Mouse (Mus musculus) midbrain, embryonic 10.5 days (tissue): ENCODE measurements around the gene Phlpp1. TPM values are rescaled to one million over a fixed set of nuclear protein-coding genes. Genes with fewer than 3 reads are reported as not detected.

Experiments
- DNase-seq: peaks from one replicate; pipeline ENCODE4 v3.0.0-alpha.2; 2017; ENCODE audit warnings: low spot score
- H3K27ac ChIP-seq: fragments of 300-500 bp; sonication (generic); replicated peaks from 2 replicates; pipeline ENCODE4 v1.5.1; 2016; ENCODE audit warnings: mild to moderate bottlenecking
- H3K27me3 ChIP-seq: fragments of 300-500 bp; sonication (generic); 2 replicates; pipeline ENCODE4 v1.6.1; 2016; ENCODE audit warnings: low read depth, mild to moderate bottlenecking; ENCODE audit not compliant: poor library complexity, severe bottlenecking
- H3K36me3 ChIP-seq: fragments of 300-500 bp; sonication (generic); 2 replicates; pipeline ENCODE4 v1.6.1; 2016; ENCODE audit warnings: mild to moderate bottlenecking, moderate library complexity
- H3K4me1 ChIP-seq: fragments of 300-500 bp; sonication (generic); 2 replicates; pipeline ENCODE4 v1.6.1; 2016
- H3K4me3 ChIP-seq: fragments of 300-500 bp; sonication (generic); 2 replicates; pipeline ENCODE4 v1.5.1; 2016; ENCODE audit warnings: mild to moderate bottlenecking, moderate library complexity
- H3K9me3 ChIP-seq: fragments of 300-500 bp; sonication (generic); replicated peaks from 2 replicates; pipeline ENCODE4 v1.6.1; 2016; ENCODE audit warnings: mild to moderate bottlenecking
- WGBS: fragments of 180-500 bp; shearing (Covaris S2); methylation state at CpG from one replicate; pipeline ENCODE4 v1.1.7; 2016; 5-methylcytosine and 5-hydroxymethylcytosine counted together
- polyA plus RNA-seq: library from polyadenylated mRNA; unstranded; fragments of >200 nt; fragmentation: Nextera tagmentation; extraction: Ambion mirVana; gene quantifications from 2 replicates; pipeline ENCODE4 v1.2.1, GENCODE M21; 2016

Gene Phlpp1
- polyA plus RNA-seq, 1 experiment from 2014 or later = 4.8 TPM

- H3K27me3 ChIP-seq = no peaks in the 10 kb centered on the region
- H3K4me1 ChIP-seq = peaks cover under 1% of the 10 kb centered on the region; the same call in 1 of the 2 replicates
- 88% methylated on average over 2 of the region's 2 CpGs for WGBS
- H3K9me3 ChIP-seq = no peaks in the 10 kb centered on the region
- no peak overlapping the region for H3K4me3 ChIP-seq
- no peak for DNase-seq
- H3K36me3 ChIP-seq = peaks cover 39% of the 10 kb centered on the region
- H3K27ac ChIP-seq = no peak overlapping the region
Measured at GRCm38 (mm10) chr1:106394678-106395077, 223.1 kb downstream of the Phlpp1 start.

- peaks cover 39% of the 10 kb centered on the region for H3K36me3 ChIP-seq
- no peak overlapping the region for H3K27ac ChIP-seq
- H3K4me3 ChIP-seq = no peak overlapping the region
- H3K27me3 ChIP-seq = no peaks in the 10 kb centered on the region
- DNase-seq = peak; percentile 61
- WGBS = 8% methylated on average over 2 of the region's 2 CpGs
- no peaks in the 10 kb centered on the region for H3K9me3 ChIP-seq
- H3K4me1 ChIP-seq = no peaks in the 10 kb centered on the region
Measured at GRCm38 (mm10) chr1:106395476-106395875, 223.9 kb downstream of the Phlpp1 start.

GRCm38 (mm10) chr1:106400900-106401634 lies 229.5 kb downstream of the Phlpp1 start:
- peaks cover 4% of the 10 kb centered on the region for H3K4me1 ChIP-seq
- H3K27ac ChIP-seq = no peak overlapping the region
- 87% methylated on average over 11 of the region's 11 CpGs for WGBS
- DNase-seq = no peak
- H3K36me3 ChIP-seq = no peaks in the 10 kb centered on the region
- H3K4me3 ChIP-seq = no peak overlapping the region
- no peaks in the 10 kb centered on the region for H3K9me3 ChIP-seq
- no peaks in the 10 kb centered on the region for H3K27me3 ChIP-seq

GRCm38 (mm10) chr1:106403011-106403501 lies 231.5 kb downstream of the Phlpp1 start:
- WGBS = 65% methylated on average over 6 of the region's 6 CpGs
- Histone ChIP-seq H3K9me3 (no peaks in the 10 kb centered on the region), H3K27me3 (no peaks in the 10 kb centered on the region), H3K4me1 (peaks cover 4% of the 10 kb centered on the region), H3K4me3 (no peak overlapping the region), H3K27ac (no peak overlapping the region), H3K36me3 (no peaks in the 10 kb centered on the region)
- no peak for DNase-seq

- no peak for DNase-seq
- H3K4me3 ChIP-seq = no peak overlapping the region
- no peaks in the 10 kb centered on the region for H3K9me3 ChIP-seq
- H3K27ac ChIP-seq = no peak overlapping the region
- H3K27me3 ChIP-seq = no peaks in the 10 kb centered on the region
- H3K4me1 ChIP-seq = peaks cover 4% of the 10 kb centered on the region
- H3K36me3 ChIP-seq = no peaks in the 10 kb centered on the region
- 81% methylated on average over 1 of the region's 1 CpGs for WGBS
Measured at GRCm38 (mm10) chr1:106406852-106407251, 235.3 kb downstream of the Phlpp1 start.

GRCm38 (mm10) chr1:106407963-106408440 lies 236.4 kb downstream of the Phlpp1 start:
- H3K9me3 ChIP-seq = no peaks in the 10 kb centered on the region
- no peaks in the 10 kb centered on the region for H3K27me3 ChIP-seq
- 81% methylated on average over 7 of the region's 7 CpGs for WGBS
- H3K4me3 ChIP-seq = no peak overlapping the region
- H3K36me3 ChIP-seq = no peaks in the 10 kb centered on the region
- peaks cover 3% of the 10 kb centered on the region for H3K4me1 ChIP-seq
- DNase-seq = no peak
- no peak overlapping the region for H3K27ac ChIP-seq

- 79% methylated on average over 2 of the region's 2 CpGs for WGBS
- Histone ChIP-seq H3K4me3 (no peak overlapping the region), H3K27ac (no peak overlapping the region), H3K36me3 (no peaks in the 10 kb centered on the region), H3K9me3 (no peaks in the 10 kb centered on the region), H3K27me3 (no peaks in the 10 kb centered on the region), H3K4me1 (no peaks in the 10 kb centered on the region)
- DNase-seq = no peak
Measured at GRCm38 (mm10) chr1:106410858-106411257, 239.3 kb downstream of the Phlpp1 start.

- Histone ChIP-seq H3K4me1 (no peaks in the 10 kb centered on the region), H3K27ac (no peak overlapping the region), H3K4me3 (no peak overlapping the region), H3K36me3 (no peaks in the 10 kb centered on the region), H3K27me3 (no peaks in the 10 kb centered on the region), H3K9me3 (0 out of 2 replicates have a peak, but pooled peaks cover under 1% of the 10 kb centered on the region)
- WGBS = 44% methylated on average over 9 of the region's 9 CpGs
- DNase-seq = no peak
Measured at GRCm38 (mm10) chr1:106425128-106425936, 253.8 kb downstream of the Phlpp1 start.

- no peak overlapping the region for H3K27ac ChIP-seq
- WGBS = 76% methylated on average over 8 of the region's 8 CpGs
- H3K27me3 ChIP-seq = no peaks in the 10 kb centered on the region
- DNase-seq = no peak
- H3K9me3 ChIP-seq = no peaks in the 10 kb centered on the region
- H3K4me3 ChIP-seq = no peak overlapping the region
- H3K36me3 ChIP-seq = no peaks in the 10 kb centered on the region
- H3K4me1 ChIP-seq = no peaks in the 10 kb centered on the region
Measured at GRCm38 (mm10) chr1:106428170-106428569, 256.6 kb downstream of the Phlpp1 start.

GRCm38 (mm10) chr1:106428580-106428979 lies 257.0 kb downstream of the Phlpp1 start:
- Histone ChIP-seq H3K9me3 (no peaks in the 10 kb centered on the region), H3K4me3 (no peak overlapping the region), H3K4me1 (no peaks in the 10 kb centered on the region), H3K36me3 (no peaks in the 10 kb centered on the region), H3K27me3 (no peaks in the 10 kb centered on the region), H3K27ac (no peak overlapping the region)
- no peak for DNase-seq
- WGBS = 84% methylated on average over 4 of the region's 4 CpGs

- Histone ChIP-seq H3K27me3 (no peaks in the 10 kb centered on the region), H3K9me3 (no peaks in the 10 kb centered on the region), H3K36me3 (no peaks in the 10 kb centered on the region), H3K4me1 (no peaks in the 10 kb centered on the region), H3K27ac (no peak overlapping the region), H3K4me3 (no peak overlapping the region)
- no peak for DNase-seq
- WGBS = 78% methylated on average over 2 of the region's 2 CpGs
Measured at GRCm38 (mm10) chr1:106433580-106433979, 262.0 kb downstream of the Phlpp1 start.
